Mouse (Mus musculus) ES-E14 (cell line): ENCODE results near the gene Iqgap2.

Experiments used
- CHD2 ChIP-seq: IDR thresholded peaks from 2 replicates; pipeline ENCODE4 v1.6.1; 2014; ENCODE audit warnings: mild to moderate bottlenecking, low read depth, low read length, inconsistent platforms
- MAFK ChIP-seq: IDR thresholded peaks from 2 replicates; pipeline ENCODE4 v1.6.1; 2014; ENCODE audit warnings: mild to moderate bottlenecking, low read depth, low read length, inconsistent platforms; ENCODE audit not compliant: insufficient read depth
- ZC3H11A ChIP-seq: IDR thresholded peaks from 2 replicates; pipeline ENCODE4 v1.6.1; 2012; ENCODE audit warnings: low read depth, mild to moderate bottlenecking, inconsistent platforms, low read length, borderline replicate concordance
- ZNF384 ChIP-seq: IDR thresholded peaks from 2 replicates; pipeline ENCODE4 v1.6.1; 2012; ENCODE audit warnings: low read depth, low read length, inconsistent platforms

DNA sequence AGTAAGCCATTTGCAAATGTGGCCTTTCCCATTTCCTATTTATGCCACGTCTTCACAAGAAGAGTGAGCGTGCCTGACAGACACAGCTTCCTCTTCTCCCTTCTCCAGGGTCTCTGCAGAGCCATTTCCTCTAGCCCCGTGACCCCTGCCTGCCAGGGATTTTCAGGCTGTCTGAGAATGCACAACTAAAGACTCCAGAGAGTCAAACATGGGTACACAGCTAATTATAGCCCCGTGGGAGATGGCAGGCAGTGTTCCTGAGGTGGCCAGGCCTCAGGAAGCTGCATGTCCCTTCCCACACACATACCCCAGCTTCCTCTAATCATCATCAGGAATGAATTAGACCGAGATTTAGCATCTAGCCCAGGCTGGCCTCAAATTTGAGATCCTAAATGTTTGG, 252.8 kb downstream of the Iqgap2 start:
- TF ChIP-seq MAFK, result no peak
- TF ChIP-seq ZC3H11A, result no peak
- no peak for TF ChIP-seq ZNF384
- no peak for TF ChIP-seq CHD2
